Mouse (Mus musculus): Measurements from ENCODE around the gene Neurod1. TPM values are rescaled to one million over a fixed set of nuclear protein-coding genes. Genes with fewer than 3 reads are reported as not detected.

The Neurod1 gene
- total RNA-seq (2021) = not detected

- intact Hi-C loops (cut with DNase I) = no loop called here
- no peak for DNase-seq (ENCODE audit: low spot score)
Measured at GRCm38 (mm10) chr2:79456575-79457349, at the start of gene Neurod1, which contains the start of gene Cerkl. Gene Neurod1 (minus strand): TSS chr2:79456751. Gene Cerkl (minus strand): TSS chr2:79456785.

DNA sequence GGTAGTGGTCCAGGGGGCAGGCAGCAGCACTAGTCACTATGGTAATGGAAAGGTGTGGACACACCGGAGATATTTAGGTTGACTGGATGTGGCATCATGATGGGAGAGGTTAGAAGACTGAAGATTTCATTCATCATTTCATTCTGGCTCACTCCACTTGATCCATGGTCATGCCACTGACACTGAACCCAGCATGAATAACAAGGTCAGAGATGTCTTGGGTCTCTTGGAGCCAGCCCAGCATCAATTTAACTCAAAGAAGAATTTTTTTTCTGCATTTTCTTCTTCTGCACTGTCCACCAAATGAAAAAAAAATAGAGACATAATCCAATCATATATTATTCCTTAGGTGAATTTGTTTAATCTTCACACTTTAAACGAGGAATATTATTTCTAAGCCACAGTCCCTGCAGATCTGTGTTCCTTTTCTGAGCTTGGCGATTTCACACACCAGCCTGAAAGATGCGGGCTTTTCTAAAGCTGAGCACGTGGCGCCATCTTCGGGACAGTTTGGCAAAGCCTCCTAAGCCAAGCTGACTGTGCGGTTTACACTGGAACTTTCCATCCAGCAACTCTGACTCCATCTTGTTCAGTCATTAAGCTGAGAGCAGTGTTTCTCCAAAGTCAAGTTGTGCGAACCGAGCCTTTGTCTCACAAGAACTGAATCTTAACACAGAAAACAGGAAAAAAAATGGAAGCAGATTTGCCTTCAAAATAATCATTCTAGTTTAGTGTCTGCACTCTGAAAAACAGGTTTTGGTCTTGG lies 42.6 kb upstream of the Neurod1 start:
- peak; percentile 8 for DNase-seq (ENCODE audit: low spot score)
- intact Hi-C loops (cut with DNase I) = loop anchor here (2.0 to 10.0 kb wide), 4 partner anchors 132 to 1452 kb away; no protein-coding TSS in a partner anchor

DNA sequence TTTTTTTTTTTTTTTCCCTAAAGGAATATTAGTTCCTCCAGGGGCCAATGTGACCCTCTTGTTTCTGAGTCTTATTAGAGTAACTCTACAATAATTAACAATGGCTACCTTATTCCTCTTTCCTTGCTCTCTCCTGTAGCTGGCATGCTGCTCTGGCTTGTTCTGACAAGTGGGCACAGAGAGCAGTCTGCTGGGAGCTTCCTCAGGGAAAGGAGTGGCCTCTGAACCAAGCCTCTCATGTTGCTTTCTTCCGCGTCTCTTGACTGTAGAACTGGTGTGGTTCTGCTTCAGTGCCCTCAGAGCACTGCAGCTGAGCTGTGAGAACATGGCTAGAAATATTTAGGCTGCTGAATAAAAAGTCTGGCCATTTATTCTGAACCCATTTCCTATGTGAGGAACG lies 28.6 kb upstream of the Neurod1 start:
- intact Hi-C loops (cut with DNase I) = no loop called here

DNA sequence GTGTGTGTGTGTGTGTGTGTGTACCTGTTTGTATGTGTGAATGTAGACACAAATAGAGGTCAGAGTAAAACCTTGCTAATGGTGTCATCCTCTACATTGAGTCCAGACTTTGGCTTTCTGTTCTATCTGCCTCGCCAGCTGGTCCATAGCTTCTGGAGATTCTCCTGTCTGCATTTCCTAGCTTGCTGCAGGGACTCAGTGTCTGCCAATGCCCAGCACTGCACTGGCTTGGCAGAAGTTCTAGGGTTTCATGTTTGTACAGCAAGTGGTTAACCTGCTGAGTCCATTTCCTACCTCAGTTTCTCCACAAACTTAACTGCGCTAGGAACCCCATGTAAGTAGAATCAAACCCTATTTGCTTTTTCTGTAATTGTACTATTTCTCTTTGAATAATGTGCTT lies 26.0 kb upstream of the Neurod1 start:
- no peak for DNase-seq (ENCODE audit: low spot score)
- intact Hi-C loops (cut with DNase I) = no loop called here

More for the DNA sequence above, 28.6 kb upstream of the Neurod1 start:
- DNase-seq (ENCODE audit: low spot score) = no peak

DNA sequence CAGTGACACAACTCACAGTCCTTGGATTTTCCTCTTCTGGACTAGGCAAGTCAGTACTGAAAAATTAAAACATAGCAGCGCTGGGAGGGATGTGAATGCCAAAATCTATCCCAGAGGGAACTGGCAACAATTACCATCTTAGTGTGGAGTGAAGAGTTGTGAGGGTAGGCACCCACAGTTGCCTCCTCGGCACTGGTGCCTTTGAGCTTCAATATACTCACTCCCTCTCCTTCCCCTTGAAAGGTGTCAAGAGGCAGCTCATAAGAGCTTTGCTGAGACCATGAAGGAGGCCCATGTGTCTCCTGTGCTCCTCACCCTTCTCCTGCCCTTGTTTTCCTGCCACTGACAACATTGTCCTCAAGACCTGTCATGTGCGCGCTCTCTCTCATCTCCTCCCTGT lies 5.9 kb upstream of the Neurod1 start:
- no peak for DNase-seq (ENCODE audit: low spot score)
- intact Hi-C loops (cut with DNase I) = no loop called here

DNA sequence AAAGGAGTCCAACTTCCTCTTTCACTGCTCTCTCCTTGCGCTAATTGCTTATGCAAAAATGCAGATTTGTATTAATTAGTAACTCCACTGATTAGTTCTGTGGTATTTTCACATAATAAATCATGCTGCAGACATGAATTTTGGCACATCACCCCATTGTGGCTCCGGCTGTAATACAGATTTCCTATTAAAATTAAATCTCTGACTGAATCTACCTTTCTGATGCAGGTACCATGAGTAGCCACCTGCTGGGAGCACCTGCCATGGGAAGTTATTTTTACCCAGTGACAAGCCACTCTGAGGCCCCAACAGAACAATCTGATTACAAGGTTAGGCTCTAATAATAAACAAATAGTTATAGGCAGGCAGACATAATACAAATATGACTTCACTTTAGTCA lies 5.3 kb upstream of the Neurod1 start:
- no peak for DNase-seq (ENCODE audit: low spot score)
- intact Hi-C loops (cut with DNase I) = no loop called here

- DNase-seq (ENCODE audit: low spot score) = no peak
- intact Hi-C loops (cut with DNase I) = no loop called here
Measured at GRCm38 (mm10) chr2:79460586-79460985, 4.0 kb upstream of the Neurod1 start.

- intact Hi-C loops (cut with DNase I) = no loop called here
- DNase-seq (ENCODE audit: low spot score) = no peak
Measured at GRCm38 (mm10) chr2:79460107-79460506, 3.6 kb upstream of the Neurod1 start.

GRCm38 (mm10) chr2:79459061-79460045 lies 2.8 kb upstream of the Neurod1 start:
- no peak for DNase-seq (ENCODE audit: low spot score)
- intact Hi-C loops (cut with DNase I) = no loop called here

DNA sequence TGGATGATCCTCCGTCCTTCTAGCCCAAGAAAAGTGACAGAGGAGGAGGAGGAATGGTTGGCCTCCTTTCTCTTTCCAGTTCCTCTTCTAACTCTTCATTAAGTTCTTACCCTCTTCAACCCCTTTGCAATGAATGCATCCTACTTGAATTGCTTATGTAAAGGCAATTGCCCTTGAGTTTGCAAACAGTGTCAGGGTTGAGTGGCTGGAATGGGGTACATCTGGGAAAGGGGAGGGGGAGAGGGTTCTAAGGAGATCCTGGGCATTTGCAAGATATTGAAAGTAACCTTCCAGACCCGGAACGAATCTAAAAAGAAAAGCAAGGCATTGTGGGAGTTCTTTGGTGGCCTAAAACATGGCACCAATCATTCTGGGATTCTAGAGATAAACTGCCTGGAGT lies 1.4 kb upstream of the Neurod1 start:
- intact Hi-C loops (cut with DNase I) = no loop called here
- no peak for DNase-seq (ENCODE audit: low spot score)

DNA sequence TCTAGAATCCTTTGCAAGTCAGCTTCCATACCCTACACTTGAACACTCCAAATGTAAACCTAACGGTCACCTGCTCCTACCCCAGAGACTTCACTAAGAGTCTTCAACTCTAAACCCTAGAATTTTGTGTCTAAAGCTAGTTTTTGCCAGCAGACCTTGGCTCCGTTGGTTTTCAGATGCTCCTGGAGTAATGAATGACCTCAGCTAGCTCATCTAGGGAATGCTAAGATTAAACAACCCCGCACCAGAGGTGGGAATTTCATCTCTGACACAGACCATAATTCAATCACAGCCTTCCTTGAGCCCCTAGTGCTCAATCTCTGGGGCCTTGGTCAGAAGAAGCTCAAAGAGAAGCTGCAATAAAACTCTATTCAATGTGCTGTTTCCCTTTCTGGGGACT lies 883 bp upstream of the Neurod1 start:
- intact Hi-C loops (cut with DNase I) = no loop called here
- no peak for DNase-seq (ENCODE audit: low spot score)

- intact Hi-C loops (cut with DNase I) = no loop called here
- DNase-seq (ENCODE audit: low spot score) = no peak
Measured at GRCm38 (mm10) chr2:79455646-79456045, 905 bp downstream of the Neurod1 start.

DNA sequence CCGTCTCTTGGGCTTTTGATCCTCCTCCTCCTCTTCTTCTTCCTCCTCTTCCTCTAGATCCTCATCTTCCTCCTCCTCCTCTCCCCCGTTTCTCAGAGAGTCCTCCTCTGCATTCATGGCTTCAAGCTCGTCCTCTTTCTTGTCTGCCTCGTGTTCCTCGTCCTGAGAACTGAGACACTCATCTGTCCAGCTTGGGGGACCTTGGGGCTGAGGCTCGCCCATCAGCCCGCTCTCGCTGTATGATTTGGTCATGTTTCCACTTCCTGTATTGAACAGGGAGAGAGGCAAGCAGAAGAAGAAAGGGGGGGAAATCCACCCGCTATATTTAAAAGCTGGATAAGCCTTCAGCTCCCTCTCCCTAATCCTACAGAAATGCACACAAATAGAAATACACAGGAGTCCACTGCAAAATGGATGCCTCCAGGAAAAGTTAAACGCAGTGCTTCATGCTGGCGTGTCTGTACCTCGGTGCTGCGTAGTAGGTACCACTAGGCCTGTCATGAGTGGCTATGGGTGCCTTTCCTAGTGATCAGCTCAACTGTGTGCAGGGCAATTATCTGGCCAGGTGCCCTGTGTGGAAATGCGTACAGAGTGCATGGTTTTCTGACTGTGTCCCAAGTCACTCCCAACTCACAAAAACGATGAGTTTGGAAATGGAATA lies 1.6 kb downstream of the Neurod1 start:
- intact Hi-C loops (cut with DNase I) = no loop called here
- no peak for DNase-seq (ENCODE audit: low spot score)

GRCm38 (mm10) chr2:79453901-79454781 lies 2.4 kb downstream of the Neurod1 start:
- intact Hi-C loops (cut with DNase I) = no loop called here
- no peak for DNase-seq (ENCODE audit: low spot score)

DNA sequence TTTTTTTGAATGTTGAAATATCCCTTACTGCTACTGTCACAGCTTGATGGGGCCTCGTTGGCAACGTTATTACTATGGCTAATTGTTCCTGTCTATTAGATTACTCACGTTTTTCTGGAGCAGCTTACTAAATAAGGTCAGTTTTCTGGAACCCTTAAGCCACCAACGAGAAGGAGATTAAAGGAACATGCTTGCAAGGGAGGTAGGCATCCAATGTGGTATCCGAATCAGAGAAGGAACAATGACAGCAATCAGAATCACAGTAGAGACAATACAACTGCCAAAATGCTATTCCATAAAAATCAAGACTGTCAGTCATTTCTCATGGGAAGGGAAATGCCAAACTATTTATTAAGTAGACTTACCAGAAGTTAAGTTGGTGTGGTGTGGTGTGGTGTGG lies 5.1 kb downstream of the Neurod1 start:
- intact Hi-C loops (cut with DNase I) = no loop called here
- no peak for DNase-seq (ENCODE audit: low spot score)

DNA sequence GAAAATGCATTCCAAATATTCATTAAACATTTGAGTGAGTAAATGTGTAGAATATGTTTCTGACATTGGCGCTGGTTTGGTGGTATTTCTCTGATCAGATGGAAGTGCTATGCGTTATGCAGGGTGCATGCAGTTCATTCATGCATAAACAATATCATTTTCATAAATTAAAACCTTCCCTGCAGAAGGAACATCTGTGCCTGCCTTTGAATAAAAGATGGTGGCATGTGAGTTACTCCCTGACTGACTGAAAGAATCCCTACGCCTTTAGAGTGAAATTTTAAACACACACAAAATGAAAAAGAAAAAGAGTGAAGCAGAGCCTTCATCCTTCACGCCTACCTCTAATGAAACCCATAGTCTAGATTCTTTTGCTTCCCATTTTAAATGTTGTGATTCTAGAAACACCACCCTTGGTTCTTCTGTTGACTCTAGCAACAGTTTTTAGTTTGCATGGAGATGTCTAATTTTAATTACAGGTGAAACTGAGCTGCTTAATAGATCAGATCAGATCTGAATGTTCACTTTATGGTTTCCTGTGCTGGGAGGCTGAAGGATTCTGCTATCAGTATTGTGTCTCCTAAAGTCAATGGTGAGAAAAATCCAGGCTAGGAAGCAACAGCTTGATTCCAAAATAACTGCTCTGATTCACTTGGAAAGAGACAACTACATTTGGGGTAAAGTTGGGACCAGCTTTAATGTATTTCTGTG lies 5.7 kb downstream of the Neurod1 start:
- intact Hi-C loops (cut with DNase I) = no loop called here
- DNase-seq (ENCODE audit: low spot score) = no peak

- no peak for DNase-seq (ENCODE audit: low spot score)
- intact Hi-C loops (cut with DNase I) = no loop called here
Measured at GRCm38 (mm10) chr2:79449371-79449770, 7.2 kb downstream of the Neurod1 start.

- no peak for DNase-seq (ENCODE audit: low spot score)
- intact Hi-C loops (cut with DNase I) = no loop called here
Measured at GRCm38 (mm10) chr2:79447198-79447597, 9.4 kb downstream of the Neurod1 start.

Data from heart, postnatal 25 days (tissue).